Mouse (Mus musculus): ENCODE results near the gene Camkmt. TPM values are rescaled to one million over a fixed set of nuclear protein-coding genes. Genes with fewer than 3 reads are reported as not detected.

Camkmt gene
- polyA plus RNA-seq, 1 experiment: 0.31 TPM

- Histone ChIP-seq H3K9me3 (ENCODE audit: control insufficient read depth, low read length) (no peaks in the 10 kb centered on the region), H3K27me3 (ENCODE audit: control insufficient read depth) (no peaks in the 10 kb centered on the region), H3K4me1 (ENCODE audit: control insufficient read depth) (no peaks in the 10 kb centered on the region), H3K4me3 (replicated peaks) (no peak overlapping the region), H3K36me3 (ENCODE audit: control insufficient read depth) (no peaks in the 10 kb centered on the region)
- no peak for TF ChIP-seq TAL1 (IDR thresholded peaks at IDR 0.05; ENCODE audit: low read length)
- TF ChIP-seq GATA1 (IDR thresholded peaks at IDR 0.05; ENCODE audit: low read length): no peak
Observed at GRCm38 (mm10) chr17:85328901-85329300, 238.5 kb downstream of the Camkmt start.

DNA sequence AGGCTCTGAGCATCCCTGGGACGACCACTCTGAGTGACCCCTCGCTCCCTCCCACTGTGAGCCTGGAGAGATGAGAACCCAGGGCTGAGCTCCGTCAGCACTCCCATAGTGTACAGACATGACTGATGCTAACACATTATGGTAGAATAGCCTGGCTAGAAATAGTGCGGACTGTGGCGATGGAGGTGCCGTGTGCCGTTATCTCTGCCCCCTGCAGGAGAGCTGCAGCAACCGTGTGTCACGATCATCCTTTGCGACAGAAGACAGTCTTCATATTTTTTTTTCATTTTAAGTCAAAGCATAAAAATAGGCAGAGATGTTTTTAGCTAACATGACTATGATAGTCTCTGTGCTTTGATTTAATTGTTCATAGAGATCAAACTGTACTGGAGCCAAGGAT is 245.1 kb downstream of the Camkmt start:
- H3K4me3 ChIP-seq (replicated peaks): no peak overlapping the region
- H3K36me3 ChIP-seq (ENCODE audit: control insufficient read depth): no peaks in the 10 kb centered on the region
- no peaks in the 10 kb centered on the region for H3K9me3 ChIP-seq (ENCODE audit: control insufficient read depth, low read length)
- no peaks in the 10 kb centered on the region for H3K27me3 ChIP-seq (ENCODE audit: control insufficient read depth)
- H3K4me1 ChIP-seq (ENCODE audit: control insufficient read depth): no peaks in the 10 kb centered on the region
- no peak for TF ChIP-seq TAL1 (IDR thresholded peaks at IDR 0.05; ENCODE audit: low read length)
- TF ChIP-seq GATA1 (IDR thresholded peaks at IDR 0.05; ENCODE audit: low read length): no peak

GRCm38 (mm10) chr17:85337666-85338065 is 247.3 kb downstream of the Camkmt start:
- H3K4me1 ChIP-seq (ENCODE audit: control insufficient read depth): no peaks in the 10 kb centered on the region
- no peak overlapping the region for H3K4me3 ChIP-seq (replicated peaks)
- no peaks in the 10 kb centered on the region for H3K27me3 ChIP-seq (ENCODE audit: control insufficient read depth)
- no peaks in the 10 kb centered on the region for H3K9me3 ChIP-seq (ENCODE audit: control insufficient read depth, low read length)
- no peaks in the 10 kb centered on the region for H3K36me3 ChIP-seq (ENCODE audit: control insufficient read depth)
- TF ChIP-seq TAL1 (IDR thresholded peaks at IDR 0.05; ENCODE audit: low read length): no peak
- no peak for TF ChIP-seq GATA1 (IDR thresholded peaks at IDR 0.05; ENCODE audit: low read length)

- no peaks in the 10 kb centered on the region for H3K27me3 ChIP-seq (ENCODE audit: control insufficient read depth)
- no peaks in the 10 kb centered on the region for H3K4me1 ChIP-seq (ENCODE audit: control insufficient read depth)
- TF ChIP-seq TAL1 (IDR thresholded peaks at IDR 0.05; ENCODE audit: low read length) (no peak), GATA1 (IDR thresholded peaks at IDR 0.05; ENCODE audit: low read length) (no peak)
- H3K36me3 ChIP-seq (ENCODE audit: control insufficient read depth): no peaks in the 10 kb centered on the region
- no peaks in the 10 kb centered on the region for H3K9me3 ChIP-seq (ENCODE audit: control insufficient read depth, low read length)
- no peak overlapping the region for H3K4me3 ChIP-seq (replicated peaks)
Observed at GRCm38 (mm10) chr17:85341134-85341700, 250.9 kb downstream of the Camkmt start.

DNA sequence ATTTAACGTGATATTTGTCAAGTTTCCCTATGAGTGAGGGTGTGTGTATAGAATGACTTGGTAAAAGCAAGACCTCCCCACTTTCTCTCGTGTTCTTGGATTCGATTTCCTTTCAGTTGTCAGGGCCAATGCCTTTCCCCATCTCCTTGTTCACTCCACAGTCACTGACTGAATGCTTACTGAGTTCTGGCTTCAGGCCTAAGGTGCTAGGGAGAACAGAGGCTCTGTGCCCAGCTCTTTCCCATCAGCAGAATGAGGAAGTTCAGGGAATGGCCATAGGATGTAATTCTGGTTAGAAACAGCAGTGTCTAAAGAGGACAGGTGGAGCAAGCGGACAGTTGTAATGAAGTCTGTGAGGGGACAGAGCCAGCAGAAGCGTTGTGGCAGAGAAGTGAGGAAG is 252.1 kb downstream of the Camkmt start:
- H3K27me3 ChIP-seq (ENCODE audit: control insufficient read depth): no peaks in the 10 kb centered on the region
- no peaks in the 10 kb centered on the region for H3K4me1 ChIP-seq (ENCODE audit: control insufficient read depth)
- TF ChIP-seq GATA1 (IDR thresholded peaks at IDR 0.05; ENCODE audit: low read length): no peak
- TF ChIP-seq TAL1 (IDR thresholded peaks at IDR 0.05; ENCODE audit: low read length): no peak
- no peak overlapping the region for H3K4me3 ChIP-seq (replicated peaks)
- H3K36me3 ChIP-seq (ENCODE audit: control insufficient read depth): no peaks in the 10 kb centered on the region
- no peaks in the 10 kb centered on the region for H3K9me3 ChIP-seq (ENCODE audit: control insufficient read depth, low read length)

- Histone ChIP-seq H3K27me3 (ENCODE audit: control insufficient read depth) (no peaks in the 10 kb centered on the region), H3K4me1 (ENCODE audit: control insufficient read depth) (no peaks in the 10 kb centered on the region), H3K9me3 (ENCODE audit: control insufficient read depth, low read length) (no peaks in the 10 kb centered on the region), H3K36me3 (ENCODE audit: control insufficient read depth) (no peaks in the 10 kb centered on the region), H3K4me3 (replicated peaks) (no peak overlapping the region)
- TF ChIP-seq GATA1 (IDR thresholded peaks at IDR 0.05; ENCODE audit: low read length) (no peak), TAL1 (IDR thresholded peaks at IDR 0.05; ENCODE audit: low read length) (no peak)
Observed at GRCm38 (mm10) chr17:85343435-85343834, 253.1 kb downstream of the Camkmt start.

DNA sequence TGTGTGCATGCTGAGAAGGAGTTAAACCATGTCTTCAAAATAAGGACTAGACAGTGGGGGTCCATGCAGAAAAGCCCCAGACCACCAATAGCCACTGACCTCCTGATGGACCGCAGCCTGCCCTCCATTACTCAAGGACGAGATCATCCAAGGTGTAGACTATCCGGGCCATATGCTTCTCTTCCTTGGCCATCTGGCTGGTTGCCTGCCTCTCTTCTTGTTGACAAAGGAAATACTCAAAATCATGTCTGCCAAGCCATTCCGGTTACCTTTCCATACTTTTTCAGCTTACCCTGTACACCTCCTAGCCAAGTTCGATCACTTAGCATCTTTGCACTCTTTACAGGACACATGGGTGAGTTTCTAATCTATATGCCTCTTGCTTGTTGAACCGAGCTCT is 256.3 kb downstream of the Camkmt start:
- H3K4me1 ChIP-seq (ENCODE audit: control insufficient read depth): no peaks in the 10 kb centered on the region
- no peak for TF ChIP-seq GATA1 (IDR thresholded peaks at IDR 0.05; ENCODE audit: low read length)
- no peak for TF ChIP-seq TAL1 (IDR thresholded peaks at IDR 0.05; ENCODE audit: low read length)
- H3K27me3 ChIP-seq (ENCODE audit: control insufficient read depth): no peaks in the 10 kb centered on the region

DNA sequence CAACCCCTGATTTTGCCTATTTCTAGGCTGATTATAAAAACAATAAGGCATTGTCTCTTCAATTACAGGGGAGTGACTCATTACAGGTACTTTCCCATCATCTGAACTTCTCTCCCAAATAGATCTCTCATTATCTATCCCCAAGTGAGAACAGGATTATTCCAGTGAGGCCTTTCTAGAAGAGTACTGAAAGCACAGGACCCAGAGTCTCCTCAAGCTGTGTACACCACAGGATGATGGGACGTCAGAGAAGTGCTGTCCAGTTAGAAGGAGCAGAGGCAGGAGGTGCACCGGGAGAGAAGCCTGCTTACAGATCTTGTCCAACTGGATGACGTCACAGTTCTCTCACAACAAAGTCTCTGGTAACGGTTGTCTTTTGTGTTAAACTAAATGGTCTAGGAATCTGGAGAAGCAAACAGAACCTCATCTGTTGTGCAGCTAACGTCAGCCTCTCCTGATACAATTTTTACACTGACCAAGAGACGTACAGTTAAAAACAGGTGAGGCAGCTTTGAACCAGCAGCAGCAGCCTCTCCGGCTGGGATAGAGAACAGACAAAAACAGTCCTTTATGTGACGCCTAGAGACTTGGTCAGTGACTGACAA is 259.1 kb downstream of the Camkmt start:
- no peaks in the 10 kb centered on the region for H3K27me3 ChIP-seq (ENCODE audit: control insufficient read depth)
- no peaks in the 10 kb centered on the region for H3K36me3 ChIP-seq (ENCODE audit: control insufficient read depth)
- H3K4me1 ChIP-seq (ENCODE audit: control insufficient read depth): no peaks in the 10 kb centered on the region
- H3K4me3 ChIP-seq (replicated peaks): no peak overlapping the region
- TF ChIP-seq GATA1 (IDR thresholded peaks at IDR 0.05; ENCODE audit: low read length): no peak
- no peak for TF ChIP-seq TAL1 (IDR thresholded peaks at IDR 0.05; ENCODE audit: low read length)
- peaks cover under 1% of the 10 kb centered on the region; the same call in 1 of the 2 replicates for H3K9me3 ChIP-seq (ENCODE audit: control insufficient read depth, low read length)

More for the DNA sequence above, 256.3 kb downstream of the Camkmt start:
- Histone ChIP-seq H3K9me3 (ENCODE audit: control insufficient read depth, low read length) (no peaks in the 10 kb centered on the region), H3K4me3 (replicated peaks) (no peak overlapping the region), H3K36me3 (ENCODE audit: control insufficient read depth) (no peaks in the 10 kb centered on the region)

- H3K9me3 ChIP-seq (ENCODE audit: control insufficient read depth, low read length): peaks cover 5% of the 10 kb centered on the region; the same call in 1 of the 2 replicates
- no peaks in the 10 kb centered on the region for H3K4me1 ChIP-seq (ENCODE audit: control insufficient read depth)
- TF ChIP-seq GATA1 (IDR thresholded peaks at IDR 0.05; ENCODE audit: low read length) (no peak), TAL1 (IDR thresholded peaks at IDR 0.05; ENCODE audit: low read length) (no peak)
Observed at GRCm38 (mm10) chr17:85351301-85351700, 260.9 kb downstream of the Camkmt start.

More at GRCm38 (mm10) chr17:85351301-85351700, 260.9 kb downstream of the Camkmt start:
- no peak overlapping the region for H3K4me3 ChIP-seq (replicated peaks)
- no peaks in the 10 kb centered on the region for H3K27me3 ChIP-seq (ENCODE audit: control insufficient read depth)
- no peaks in the 10 kb centered on the region for H3K36me3 ChIP-seq (ENCODE audit: control insufficient read depth)

All from erythroblast, embryonic 14.5 days (primary cell).